Mouse (Mus musculus): ENCODE measurements around the gene Edn3.

The Edn3 gene

DNA sequence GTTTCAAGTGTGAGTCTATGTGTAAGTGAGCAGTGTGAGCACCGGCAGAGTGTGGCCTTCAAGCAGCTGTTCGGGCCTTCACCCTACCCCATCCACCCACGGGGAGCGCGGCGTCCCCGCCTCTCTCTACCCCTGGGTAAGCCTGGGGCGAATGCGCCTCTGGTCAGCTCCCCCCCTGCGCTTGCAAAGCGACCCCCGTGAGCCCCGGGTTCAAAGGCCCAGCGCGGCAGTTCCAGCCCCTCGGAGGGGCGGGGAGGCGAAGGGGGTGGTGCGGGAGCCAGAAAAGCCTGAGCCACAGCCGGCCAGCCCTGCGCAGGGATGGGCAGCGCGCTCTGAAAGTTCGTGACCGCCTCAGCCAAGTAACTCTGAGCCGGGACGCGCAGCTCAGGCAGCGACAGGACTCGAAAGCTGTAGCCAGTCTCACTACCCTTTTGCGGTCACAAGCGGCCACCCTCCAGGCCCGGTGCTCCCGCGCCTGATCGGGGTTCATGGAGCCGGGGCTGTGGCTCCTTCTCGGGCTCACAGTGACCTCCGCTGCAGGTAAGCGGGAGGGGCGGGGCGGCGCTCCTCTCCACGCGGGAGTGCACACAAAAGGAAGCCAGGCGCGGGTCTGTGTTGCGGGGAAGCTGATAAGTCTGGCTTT is at the start of gene Edn3:
Gene Edn3 (plus strand): TSS at position 141 of the 643 bp plus-strand sequence.
- DNase-seq = peak; percentile 38

DNA sequence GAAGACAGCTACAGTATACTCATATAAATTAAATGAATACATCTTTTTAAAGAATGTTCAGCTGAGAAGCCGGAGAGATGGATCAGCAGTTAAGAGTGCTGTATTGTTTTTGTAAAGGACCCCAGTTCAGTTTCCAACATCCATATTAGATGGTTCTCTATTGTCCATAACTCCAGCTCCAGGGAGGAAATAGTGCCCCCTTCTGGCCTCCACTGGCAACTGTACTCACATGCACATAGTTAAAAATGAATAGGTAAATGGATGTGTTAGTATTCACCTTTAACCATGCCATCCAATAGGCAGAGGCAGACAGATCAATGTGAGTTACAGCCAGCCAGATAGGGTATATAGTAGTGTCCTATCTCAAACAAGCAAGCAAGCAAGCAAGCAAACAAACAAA is 48.4 kb upstream of the Edn3 start:
- DNase-seq = no peak

DNA sequence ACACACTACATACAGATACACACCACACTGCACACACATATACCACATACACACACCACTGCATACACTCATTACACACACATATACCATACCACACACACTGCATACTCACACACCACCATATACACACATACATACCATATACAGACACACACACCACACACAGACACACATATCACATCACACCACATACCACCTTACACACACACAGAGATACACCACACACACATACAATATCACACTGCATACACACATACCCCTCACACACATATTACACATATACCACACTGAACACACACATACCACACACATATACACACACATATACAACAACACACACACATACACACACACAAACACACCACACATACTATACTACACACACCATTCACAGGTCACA is 44.5 kb upstream of the Edn3 start:
- no peak for DNase-seq

DNA sequence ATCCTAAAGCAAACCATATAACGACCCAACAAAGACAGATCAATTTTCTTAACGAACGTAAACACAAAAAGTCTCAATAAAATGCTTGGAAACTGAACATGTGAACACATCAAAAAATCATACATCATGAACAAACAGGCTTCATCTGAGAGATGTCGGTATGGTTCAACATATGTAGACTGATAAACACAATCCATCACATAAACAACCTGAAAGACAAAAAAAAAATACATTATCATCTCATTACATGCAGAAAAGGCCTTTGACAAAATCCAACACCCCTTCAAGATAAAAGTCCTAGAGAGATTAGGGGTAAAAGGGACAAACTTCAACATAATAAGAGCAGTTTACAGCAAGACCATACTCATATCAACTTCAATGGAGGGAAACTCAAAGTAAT is 42.6 kb upstream of the Edn3 start:
- DNase-seq = no peak

DNA sequence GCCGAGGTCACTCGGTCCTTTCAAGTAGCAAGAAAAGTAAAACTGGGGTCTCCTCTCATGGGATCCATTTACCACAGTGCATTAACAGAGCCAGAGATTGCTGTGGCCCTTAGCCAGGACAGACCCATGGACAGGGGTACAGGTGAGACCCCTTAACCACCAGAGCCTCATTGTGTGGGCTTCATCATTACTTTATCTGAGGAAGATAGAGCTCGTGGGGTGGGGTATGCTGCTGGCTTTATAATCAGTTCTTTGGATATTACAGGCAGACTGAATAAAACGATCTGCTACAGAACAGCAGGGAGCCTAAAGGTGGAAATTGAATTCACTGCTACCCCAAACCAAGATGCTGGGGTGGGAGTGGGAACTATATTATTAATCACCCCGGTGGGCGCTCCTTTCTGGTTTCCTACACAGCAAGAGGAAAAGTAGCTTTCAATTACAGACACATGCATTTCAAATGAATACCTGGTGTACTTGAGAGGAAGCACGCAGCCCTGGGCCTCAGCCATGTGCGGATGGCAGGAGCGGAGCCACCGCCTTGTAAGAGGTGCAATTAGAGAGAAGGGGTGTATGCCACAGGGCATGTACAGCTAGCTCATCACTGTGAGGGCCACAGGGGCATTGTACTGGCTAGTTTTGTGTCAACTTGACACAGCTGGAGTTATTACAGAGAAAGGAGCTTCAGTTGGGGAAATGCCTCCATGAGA is 33.1 kb upstream of the Edn3 start:
- no peak for DNase-seq

DNA sequence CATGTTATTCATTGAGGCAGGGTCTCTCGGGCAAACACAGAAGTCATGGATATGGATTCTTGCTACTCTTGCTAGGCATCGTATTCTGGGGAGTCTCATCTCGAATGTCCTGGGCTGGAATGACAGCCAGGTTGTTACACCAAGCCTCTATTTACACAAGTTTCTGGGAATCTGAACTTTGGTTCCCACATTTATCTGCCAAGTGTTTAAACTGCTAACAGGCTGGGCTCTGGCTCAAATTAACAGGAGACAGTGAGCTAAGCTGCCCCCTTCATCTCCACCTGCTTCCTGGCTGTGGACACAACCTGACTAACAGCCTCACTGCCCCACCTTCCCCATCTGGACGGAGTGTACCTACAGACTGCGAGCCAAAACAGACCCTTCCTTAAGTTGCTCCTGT is 28.5 kb upstream of the Edn3 start:
- no peak for DNase-seq

DNA sequence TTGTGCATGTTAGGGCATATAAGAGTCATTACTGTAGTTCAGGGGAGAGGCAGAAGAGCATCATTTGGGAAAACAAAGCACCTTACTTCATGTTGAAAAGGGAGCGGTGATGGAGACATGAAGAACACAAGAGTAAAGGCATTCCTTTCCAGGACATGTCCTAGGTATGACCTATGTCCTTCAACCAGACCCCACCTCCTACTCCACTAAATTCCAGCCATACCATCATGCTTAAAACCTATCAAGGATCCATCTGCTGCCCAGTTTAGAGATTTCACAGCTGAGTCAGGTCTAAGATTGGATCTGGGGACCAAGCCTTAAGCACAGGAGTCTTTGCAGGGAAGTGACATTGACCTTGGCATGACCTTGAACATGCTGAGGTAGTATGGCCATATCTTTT is 25.1 kb upstream of the Edn3 start:
- no peak for DNase-seq

DNA sequence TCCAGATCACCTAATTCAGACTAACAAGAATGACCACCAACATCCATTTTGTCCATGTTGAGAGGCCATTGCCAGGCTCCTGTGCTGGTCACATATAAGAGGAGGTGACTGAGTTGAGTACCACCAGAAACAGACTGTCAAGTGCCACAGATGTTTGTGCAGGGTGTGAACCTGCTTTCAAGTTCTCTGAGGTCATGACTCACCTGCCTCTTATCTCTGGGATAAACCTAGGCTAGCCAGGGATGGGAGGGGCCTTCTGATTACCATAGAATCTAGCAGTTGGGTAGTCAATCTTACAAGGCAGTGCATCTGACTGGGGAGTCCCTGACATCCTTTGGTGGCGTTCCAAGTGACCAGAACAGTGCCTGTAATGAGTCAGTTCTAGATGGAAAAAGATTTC is 13.2 kb upstream of the Edn3 start:
- DNase-seq = no peak

DNA sequence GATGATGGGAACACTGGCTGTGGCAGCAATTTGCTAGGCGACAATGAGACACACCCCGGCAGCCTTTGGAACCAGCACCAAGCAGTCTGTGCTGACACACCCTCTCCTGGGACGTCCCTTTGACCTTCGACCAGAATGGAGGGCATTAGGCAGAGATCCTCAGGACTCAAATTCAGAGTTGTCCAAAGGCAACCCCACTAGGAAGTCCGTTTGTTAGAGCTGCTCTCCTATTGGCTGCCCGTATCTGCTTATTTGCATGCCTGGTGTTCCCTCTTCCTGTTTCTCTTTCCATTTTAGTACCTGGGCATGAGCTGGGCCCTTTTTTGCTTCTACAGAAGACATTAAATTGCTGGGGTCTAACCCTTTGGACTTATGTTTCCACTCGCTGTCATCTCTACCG is 12.0 kb upstream of the Edn3 start:
- DNase-seq = no peak

DNA sequence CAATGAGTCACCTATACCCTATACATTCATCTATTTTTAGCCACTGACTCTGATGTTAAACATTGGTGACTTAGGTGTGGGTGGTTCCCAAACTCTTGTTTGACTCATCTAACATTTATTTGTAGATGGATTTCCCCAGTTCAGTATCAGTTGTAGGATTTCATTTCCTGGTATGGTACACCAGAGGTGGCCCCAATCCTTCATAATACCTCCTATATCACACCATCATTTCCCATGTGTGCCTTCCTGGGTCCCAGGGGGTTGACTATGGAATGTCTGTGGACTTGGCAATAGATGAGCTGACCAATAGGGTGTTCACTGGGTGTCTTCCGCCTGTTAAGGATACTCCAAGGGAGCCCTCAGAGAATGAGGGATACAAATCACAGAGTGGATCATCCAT is 7.2 kb upstream of the Edn3 start:
- DNase-seq = no peak

DNA sequence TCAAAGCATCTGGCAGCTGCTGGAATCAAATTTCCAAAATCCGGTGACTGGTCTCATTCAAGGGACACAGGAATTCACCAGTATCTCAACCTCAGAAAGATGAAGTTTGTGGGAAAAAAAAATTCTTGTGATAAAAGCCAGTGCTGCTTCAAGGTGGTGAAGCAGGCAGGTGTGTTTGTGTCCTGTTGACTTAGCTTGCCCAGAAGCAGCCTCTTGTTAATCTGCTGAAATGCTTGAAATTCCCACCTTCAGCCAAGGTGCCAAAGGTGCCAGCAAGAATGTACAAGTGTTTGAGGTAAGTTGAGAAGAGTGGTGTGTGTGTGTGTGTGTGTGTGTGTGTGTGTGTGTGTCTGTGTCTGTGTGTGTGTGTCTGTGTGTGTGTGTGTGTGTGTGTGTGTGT is 6.2 kb upstream of the Edn3 start:
- DNase-seq = no peak

DNA sequence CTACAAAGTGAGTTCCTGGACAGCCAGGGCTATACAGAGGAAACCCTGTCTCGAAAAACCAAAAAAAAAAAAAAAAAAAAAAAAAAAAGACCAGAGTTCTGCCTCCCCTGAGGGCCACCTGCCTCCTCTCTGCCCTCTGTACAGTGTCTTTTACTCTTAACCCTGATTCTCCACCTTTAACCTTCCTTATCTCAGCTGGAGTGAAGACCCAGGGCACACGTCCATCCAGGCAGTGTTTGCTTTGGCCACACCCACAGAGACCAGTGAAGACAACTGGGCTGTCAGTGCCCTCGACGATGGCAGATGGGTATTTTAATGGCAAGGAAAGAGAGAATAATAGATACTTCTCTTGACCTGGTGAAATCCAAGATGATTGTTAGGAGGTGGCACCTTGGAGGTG is 1.2 kb upstream of the Edn3 start:
- no peak for DNase-seq

DNA sequence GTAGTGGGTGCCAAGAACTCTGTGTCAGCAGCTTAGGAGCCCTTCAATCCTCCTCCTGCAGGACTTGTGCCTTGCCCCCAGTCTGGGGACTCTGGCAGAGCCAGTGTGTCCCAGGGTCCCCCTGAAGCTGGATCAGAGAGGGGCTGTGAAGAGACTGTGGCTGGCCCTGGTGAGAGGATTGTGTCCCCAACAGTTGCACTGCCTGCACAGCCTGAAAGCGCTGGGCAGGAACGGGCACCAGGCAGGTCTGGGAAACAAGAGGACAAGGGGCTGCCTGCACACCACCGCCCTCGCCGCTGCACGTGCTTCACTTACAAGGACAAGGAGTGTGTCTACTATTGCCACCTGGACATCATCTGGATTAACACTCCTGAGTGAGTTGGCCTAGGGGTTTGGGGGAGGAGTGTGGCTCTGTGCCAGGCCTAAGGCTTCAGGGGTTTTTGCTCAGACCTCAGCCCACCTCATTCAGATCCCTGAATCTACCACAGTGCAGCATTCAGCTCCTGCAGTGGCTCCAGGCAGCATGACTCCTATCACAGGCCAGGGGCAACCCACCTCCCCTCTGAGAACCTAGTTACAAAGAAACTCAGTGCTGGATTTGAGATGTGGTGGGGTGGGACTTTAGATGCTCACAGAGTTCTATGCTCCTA is 1.2 kb downstream of the Edn3 start:
- DNase-seq = no peak

DNA sequence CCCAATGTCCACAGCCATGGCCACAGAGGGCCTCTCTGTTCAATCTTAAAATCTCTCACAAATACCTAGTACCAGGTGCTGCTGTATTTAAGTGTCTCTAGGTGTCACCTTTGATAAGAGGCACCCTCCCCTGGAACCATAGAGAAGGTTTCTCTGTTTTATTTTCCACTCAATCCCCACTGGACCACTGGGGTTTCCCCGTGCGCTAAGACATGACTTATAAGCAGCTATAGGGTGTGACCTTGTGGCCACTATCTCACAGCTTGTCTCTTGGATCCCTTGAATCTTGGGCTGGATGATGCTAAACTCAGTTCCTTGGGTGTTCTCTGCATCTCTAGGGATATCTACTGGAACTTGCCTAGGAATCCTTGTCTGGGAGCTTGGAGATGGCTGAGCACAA is 1.9 kb downstream of the Edn3 start:
- DNase-seq = no peak

DNA sequence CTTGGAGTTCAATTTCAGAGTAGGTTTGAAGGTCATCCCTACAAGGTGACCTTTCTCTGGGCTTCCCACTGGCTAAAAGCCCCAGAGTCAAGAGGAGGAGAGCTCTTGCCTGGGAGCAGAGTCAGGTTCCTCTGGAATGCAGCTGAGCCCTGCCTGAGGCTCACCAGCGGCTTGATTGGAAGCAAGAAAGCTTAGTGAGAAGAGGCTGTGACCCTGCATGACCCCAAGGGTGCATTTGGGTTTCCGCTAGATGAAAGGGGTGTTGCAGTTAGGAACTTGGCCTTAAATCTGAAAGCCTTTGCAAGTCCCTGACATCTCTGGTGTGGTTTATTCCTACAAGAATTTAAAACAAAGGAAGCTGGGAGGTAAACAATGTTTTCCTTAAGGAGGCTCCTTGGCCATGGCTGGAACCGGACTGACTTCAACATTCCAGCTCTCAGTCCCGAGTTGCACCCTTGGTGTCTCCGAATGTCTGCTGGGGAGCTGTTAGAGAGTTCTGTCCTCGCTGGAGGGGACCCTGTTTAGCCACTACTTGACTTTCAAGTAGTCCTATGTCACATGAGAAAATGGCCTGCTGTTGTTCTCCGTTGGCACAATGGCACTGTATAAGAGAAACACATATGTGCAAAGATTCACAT is 8.6 kb downstream of the Edn3 start:
- DNase-seq = no peak

DNA sequence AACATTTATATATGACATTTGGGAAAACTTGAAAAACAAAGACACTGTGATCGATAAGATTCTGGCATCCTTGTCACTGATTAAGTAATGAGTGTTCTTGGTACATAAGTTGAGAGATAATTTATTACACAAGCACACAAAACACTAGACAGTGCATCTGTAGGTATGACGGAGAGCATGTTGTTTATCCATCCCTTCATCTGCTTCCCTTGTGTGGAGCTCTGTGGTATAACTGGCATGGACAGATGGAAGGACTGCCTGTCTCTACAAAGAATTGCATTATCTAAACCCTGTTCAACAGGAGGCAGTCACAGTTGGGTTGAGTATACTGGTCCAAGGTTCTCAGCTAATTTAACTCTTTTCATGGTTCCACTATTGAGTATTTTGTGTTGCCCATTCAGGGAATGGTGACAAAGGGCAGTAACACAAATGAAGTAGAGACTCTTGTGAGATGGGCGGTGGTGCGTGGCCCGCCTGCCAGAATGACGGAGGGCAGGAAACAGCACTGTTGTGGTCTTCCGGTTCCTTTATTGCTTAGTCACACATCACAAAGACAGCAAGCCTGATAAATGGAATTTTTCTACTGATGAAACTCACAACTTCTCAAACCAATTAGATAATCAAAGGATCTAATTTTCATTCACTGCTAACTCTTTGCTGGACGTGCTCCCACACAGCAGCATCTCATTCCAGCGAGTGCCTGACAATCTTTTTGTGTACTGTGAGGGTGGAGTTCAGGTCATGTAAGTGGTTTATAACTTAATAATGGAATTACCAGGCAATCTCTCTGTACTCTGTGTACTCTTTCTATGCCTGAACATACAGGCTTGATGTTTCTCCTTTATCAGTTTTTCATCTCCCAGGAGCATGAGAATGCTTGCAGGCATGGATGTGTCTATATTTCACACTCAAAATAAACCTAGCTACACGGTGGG is 14.0 kb downstream of the Edn3 start:
- DNase-seq = no peak

DNA sequence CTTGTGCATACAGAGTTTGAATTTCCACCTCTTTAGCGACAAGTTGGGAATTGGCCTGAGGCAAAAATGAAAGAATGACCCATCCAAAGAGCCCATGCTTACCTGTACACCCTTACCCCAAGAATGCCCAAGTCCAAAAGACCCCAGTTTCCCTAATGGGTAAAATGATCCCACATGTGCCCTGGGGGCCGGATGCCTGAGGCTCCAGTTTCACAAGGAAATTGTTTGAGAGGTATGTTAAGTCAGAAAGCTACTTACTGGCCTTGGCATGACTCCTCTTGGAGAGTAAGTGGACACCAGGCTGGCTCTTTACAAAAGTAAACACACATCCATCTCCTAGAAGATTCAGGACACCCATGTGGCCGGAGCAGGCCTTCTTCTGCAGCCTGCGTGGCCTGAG is 21.6 kb downstream of the Edn3 start:
- no peak for DNase-seq

DNA sequence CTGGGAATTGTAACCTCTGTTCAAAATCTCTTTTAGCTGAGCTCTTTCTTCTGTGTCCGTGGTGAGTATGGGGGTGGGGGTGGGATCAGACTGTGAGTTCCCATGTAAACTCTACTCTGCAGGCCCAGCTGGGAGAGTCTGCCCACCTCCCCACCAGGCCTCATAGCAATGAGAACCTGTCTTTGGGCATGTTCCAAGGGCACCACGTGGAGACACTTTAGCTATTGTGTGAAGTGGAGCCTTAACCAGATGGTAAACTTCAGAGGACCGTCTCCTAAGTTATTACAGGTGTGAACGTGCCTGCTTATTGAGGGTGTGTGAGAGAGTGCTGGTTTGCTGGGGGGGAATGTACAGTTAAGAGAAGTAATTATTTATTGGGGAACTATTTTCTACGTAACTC is 22.5 kb downstream of the Edn3 start:
- no peak for DNase-seq

DNA sequence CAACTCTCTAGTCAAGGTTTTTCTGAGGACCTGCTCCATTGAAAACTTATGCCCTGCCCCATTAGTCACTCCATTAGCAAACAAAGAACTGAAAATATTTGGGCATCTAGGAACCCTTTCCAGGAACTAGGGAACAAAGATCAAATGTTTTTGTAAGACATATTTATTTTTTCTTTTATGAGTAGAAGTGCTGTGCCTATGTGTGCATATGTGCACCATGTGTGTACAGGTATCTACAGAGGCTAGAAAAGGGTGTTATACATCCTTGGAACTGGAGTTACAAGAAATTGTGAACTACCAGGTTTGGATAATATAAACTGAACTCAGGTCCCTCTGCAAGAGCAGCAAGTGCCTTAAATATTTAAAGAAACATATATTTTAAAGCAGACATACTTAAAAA is 28.4 kb downstream of the Edn3 start:
- no peak for DNase-seq

DNA sequence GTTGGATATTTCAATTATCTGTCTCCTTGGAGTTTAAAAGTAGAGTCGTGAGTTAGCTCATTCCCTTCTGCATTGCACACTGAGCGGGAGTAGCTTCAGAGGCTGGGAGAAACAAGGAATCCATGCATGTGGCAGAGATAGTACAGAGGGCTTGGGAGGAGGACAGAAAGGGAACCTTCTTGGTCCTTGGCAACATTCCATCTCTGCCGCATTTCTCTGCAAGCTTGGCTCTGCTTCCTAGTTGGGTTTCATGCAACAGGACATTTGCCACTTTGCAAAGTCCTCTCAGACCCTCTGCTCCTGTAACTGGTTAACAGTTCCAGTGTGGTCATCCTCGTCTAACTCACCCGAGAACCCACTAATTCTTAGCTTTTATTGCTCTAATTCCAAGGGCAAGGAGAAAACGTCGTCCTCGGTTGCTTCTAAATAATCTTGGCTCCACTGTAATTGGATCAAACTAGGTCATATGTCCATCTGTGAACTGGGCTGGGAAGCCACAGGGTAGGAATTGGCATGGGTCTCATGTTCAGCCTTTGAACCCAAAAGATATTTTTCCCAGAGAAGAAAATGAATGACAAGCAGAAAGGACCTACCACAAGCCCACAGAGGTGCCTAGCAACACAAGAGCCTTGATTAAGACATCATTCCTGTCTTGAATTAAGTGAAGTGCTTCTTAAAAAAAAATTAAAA is 32.2 kb downstream of the Edn3 start:
- no peak for DNase-seq

DNA sequence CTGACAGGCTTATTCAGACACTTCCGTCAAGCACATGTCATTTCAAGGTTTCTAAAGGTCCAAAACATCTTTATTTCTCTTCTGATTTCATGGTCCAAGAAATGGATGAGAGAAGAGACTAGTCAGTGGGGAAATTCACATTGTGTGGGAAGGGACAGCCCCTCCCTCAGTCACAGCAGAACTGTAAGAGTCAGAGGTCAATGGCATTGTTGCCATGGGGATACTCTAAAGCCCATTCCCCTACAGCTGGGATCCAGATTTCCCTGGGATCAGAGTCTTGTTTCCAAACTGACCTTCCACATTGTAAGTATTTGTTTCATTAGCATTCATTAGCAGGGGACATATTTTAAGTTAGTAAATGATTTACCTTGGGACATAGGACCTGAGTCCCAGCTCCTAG is 32.8 kb downstream of the Edn3 start:
- no peak for DNase-seq

DNA sequence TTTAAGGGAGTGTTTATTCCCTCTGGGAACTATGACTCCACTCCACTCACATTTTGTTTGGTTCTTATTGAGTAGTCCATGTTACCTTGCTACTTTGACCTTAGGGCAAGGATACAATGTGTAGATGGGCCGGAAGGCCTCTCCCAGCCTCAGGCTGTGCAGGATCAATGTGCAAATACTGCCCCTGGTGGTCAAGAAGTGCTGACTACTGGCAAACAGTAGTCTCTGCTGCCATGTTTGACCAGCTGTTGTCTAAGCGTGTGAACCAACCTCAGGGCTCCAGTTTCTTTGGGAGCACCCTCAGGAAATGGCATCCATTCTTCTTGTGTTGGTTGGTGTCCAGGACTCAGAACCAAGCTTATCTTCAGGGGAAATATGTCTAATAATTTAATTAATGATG is 36.6 kb downstream of the Edn3 start:
- DNase-seq = no peak

Measured in kidney, postnatal 14 days (tissue).